Mouse (Mus musculus): ENCODE data around the gene Alg11.

Gene Alg11

GRCm38 (mm10) chr8:22056850-22057249 lies 3.7 kb upstream of the Alg11 start:
- H3K9me3 ChIP-seq (ENCODE audit: low read length): no peaks in the 10 kb centered on the region
- no peak overlapping the region for H3K4me3 ChIP-seq (replicated peaks; ENCODE audit: low read length)
- H3K27me3 ChIP-seq (ENCODE audit: insufficient read depth, low read length): peaks cover 38% of the 10 kb centered on the region
- peaks cover 2% of the 10 kb centered on the region for H3K36me3 ChIP-seq (ENCODE audit: insufficient read depth, low read length)
- no peak for TF ChIP-seq POU5F1 (IDR thresholded peaks at IDR 0.05; ENCODE audit: borderline replicate concordance, low read length)
- H3K4me1 ChIP-seq (replicated peaks; ENCODE audit: low read depth, low read length): peaks cover 21% of the 10 kb centered on the region

- Histone ChIP-seq H3K27me3 (ENCODE audit: insufficient read depth, low read length) (peaks cover 38% of the 10 kb centered on the region), H3K4me3 (replicated peaks; ENCODE audit: low read length) (no peak overlapping the region), H3K4me1 (replicated peaks; ENCODE audit: low read depth, low read length) (peaks cover 29% of the 10 kb centered on the region), H3K36me3 (ENCODE audit: insufficient read depth, low read length) (peaks cover 17% of the 10 kb centered on the region), H3K9me3 (ENCODE audit: low read length) (no peaks in the 10 kb centered on the region)
- no peak for TF ChIP-seq POU5F1 (IDR thresholded peaks at IDR 0.05; ENCODE audit: borderline replicate concordance, low read length)
- no peak for TF ChIP-seq CTCF (conservative IDR thresholded peaks at IDR 0.05; ENCODE audit: low read length)
- no peak for TF ChIP-seq NANOG (IDR thresholded peaks at IDR 0.05; ENCODE audit: borderline replicate concordance, low read length)
Observed at GRCm38 (mm10) chr8:22058368-22058767, 2.2 kb upstream of the Alg11 start.

- TF ChIP-seq CTCF (conservative IDR thresholded peaks at IDR 0.05; ENCODE audit: low read length): no peak
- no peak for TF ChIP-seq NANOG (IDR thresholded peaks at IDR 0.05; ENCODE audit: borderline replicate concordance, low read length)
- TF ChIP-seq POU5F1 (IDR thresholded peaks at IDR 0.05; ENCODE audit: borderline replicate concordance, low read length): no peak
- Histone ChIP-seq H3K9me3 (ENCODE audit: low read length) (no peaks in the 10 kb centered on the region), H3K36me3 (ENCODE audit: insufficient read depth, low read length) (peaks cover 26% of the 10 kb centered on the region), H3K4me1 (replicated peaks; ENCODE audit: low read depth, low read length) (peaks cover 29% of the 10 kb centered on the region), H3K27me3 (ENCODE audit: insufficient read depth, low read length) (peaks cover 38% of the 10 kb centered on the region), H3K4me3 (replicated peaks; ENCODE audit: low read length) (peak overlapping the region; percentile 94)
Observed at GRCm38 (mm10) chr8:22059153-22059738, 1.3 kb upstream of the Alg11 start.

- H3K36me3 ChIP-seq (ENCODE audit: insufficient read depth, low read length): peaks cover 33% of the 10 kb centered on the region
- no peaks in the 10 kb centered on the region for H3K9me3 ChIP-seq (ENCODE audit: low read length)
- peaks cover 38% of the 10 kb centered on the region for H3K27me3 ChIP-seq (ENCODE audit: insufficient read depth, low read length)
- TF ChIP-seq NANOG (IDR thresholded peaks at IDR 0.05; ENCODE audit: borderline replicate concordance, low read length) (no peak), CTCF (conservative IDR thresholded peaks at IDR 0.05; ENCODE audit: low read length) (no peak), POU5F1 (IDR thresholded peaks at IDR 0.05; ENCODE audit: borderline replicate concordance, low read length) (no peak)
- H3K4me1 ChIP-seq (replicated peaks; ENCODE audit: low read depth, low read length): peaks cover 25% of the 10 kb centered on the region
- peak within 1 kb of the TSS; percentile 94 for H3K4me3 ChIP-seq (replicated peaks; ENCODE audit: low read length)
Observed at GRCm38 (mm10) chr8:22059821-22060445, 588 bp upstream of the Alg11 start, which contains the start of gene Atp7b. TSS of gene Atp7b (minus strand) at chr8:22060305.

- Histone ChIP-seq H3K27me3 (ENCODE audit: insufficient read depth, low read length) (peaks cover 38% of the 10 kb centered on the region), H3K9me3 (ENCODE audit: low read length) (peaks cover 10% of the 10 kb centered on the region; the same call in 1 of the 2 replicates), H3K4me3 (replicated peaks; ENCODE audit: low read length) (peak overlapping the region; percentile 90), H3K4me1 (replicated peaks; ENCODE audit: low read depth, low read length) (peaks cover 23% of the 10 kb centered on the region), H3K36me3 (ENCODE audit: insufficient read depth, low read length) (peaks cover 45% of the 10 kb centered on the region)
- TF ChIP-seq NANOG (IDR thresholded peaks at IDR 0.05; ENCODE audit: borderline replicate concordance, low read length) (no peak), POU5F1 (IDR thresholded peaks at IDR 0.05; ENCODE audit: borderline replicate concordance, low read length) (no peak)
Observed at GRCm38 (mm10) chr8:22061126-22061525, 605 bp downstream of the Alg11 start.

GRCm38 (mm10) chr8:22079313-22080007 lies 18.9 kb downstream of the Alg11 start:
- Histone ChIP-seq H3K4me3 (replicated peaks; ENCODE audit: low read length) (no peak overlapping the region), H3K9me3 (ENCODE audit: low read length) (no peaks in the 10 kb centered on the region), H3K36me3 (ENCODE audit: insufficient read depth, low read length) (no peaks in the 10 kb centered on the region), H3K4me1 (replicated peaks; ENCODE audit: low read depth, low read length) (no peaks in the 10 kb centered on the region), H3K27me3 (ENCODE audit: insufficient read depth, low read length) (no peaks in the 10 kb centered on the region)
- TF ChIP-seq CTCF (conservative IDR thresholded peaks at IDR 0.05; ENCODE audit: low read length) (no peak), NANOG (IDR thresholded peaks at IDR 0.05; ENCODE audit: borderline replicate concordance, low read length) (no peak), POU5F1 (IDR thresholded peaks at IDR 0.05; ENCODE audit: borderline replicate concordance, low read length) (no peak)

- H3K9me3 ChIP-seq (ENCODE audit: low read length): no peaks in the 10 kb centered on the region
- TF ChIP-seq POU5F1 (IDR thresholded peaks at IDR 0.05; ENCODE audit: borderline replicate concordance, low read length) (no peak), NANOG (IDR thresholded peaks at IDR 0.05; ENCODE audit: borderline replicate concordance, low read length) (no peak), CTCF (conservative IDR thresholded peaks at IDR 0.05; ENCODE audit: low read length) (peak; percentile 20; the same call in 1 of the 2 replicates)
- H3K27me3 ChIP-seq (ENCODE audit: insufficient read depth, low read length): no peaks in the 10 kb centered on the region
- no peak overlapping the region for H3K4me3 ChIP-seq (replicated peaks; ENCODE audit: low read length)
- no peaks in the 10 kb centered on the region for H3K36me3 ChIP-seq (ENCODE audit: insufficient read depth, low read length)
- no peaks in the 10 kb centered on the region for H3K4me1 ChIP-seq (replicated peaks; ENCODE audit: low read depth, low read length)
Observed at GRCm38 (mm10) chr8:22089226-22089625, 28.7 kb downstream of the Alg11 start.

GRCm38 (mm10) chr8:22091568-22091967 lies 31.0 kb downstream of the Alg11 start:
- Histone ChIP-seq H3K4me3 (replicated peaks; ENCODE audit: low read length) (no peak overlapping the region), H3K4me1 (replicated peaks; ENCODE audit: low read depth, low read length) (no peaks in the 10 kb centered on the region), H3K9me3 (ENCODE audit: low read length) (no peaks in the 10 kb centered on the region), H3K27me3 (ENCODE audit: insufficient read depth, low read length) (no peaks in the 10 kb centered on the region), H3K36me3 (ENCODE audit: insufficient read depth, low read length) (no peaks in the 10 kb centered on the region)
- TF ChIP-seq CTCF (conservative IDR thresholded peaks at IDR 0.05; ENCODE audit: low read length) (0 out of 2 replicates have a peak, but pooled peaks have one; percentile 19), NANOG (IDR thresholded peaks at IDR 0.05; ENCODE audit: borderline replicate concordance, low read length) (no peak), POU5F1 (IDR thresholded peaks at IDR 0.05; ENCODE audit: borderline replicate concordance, low read length) (no peak)

All from E14TG2a.4 (cell line).